Mouse (Mus musculus) stomach, embryonic 14.5 days (tissue): ENCODE measurements around the gene Ints13. TPM values are rescaled to one million over a fixed set of nuclear protein-coding genes. Genes with fewer than 3 reads are reported as not detected.

Experiments
- ATAC-seq: fragments of 200-750 bp; cut with Nextera tagmentation; 2 replicates; pipeline ENCODE4 v1.8.0; 2017; ENCODE audit warnings: low read depth, moderate TSS enrichment; ENCODE audit not compliant: insufficient number of reproducible peaks, insufficient read depth, low FRiP score
- H3K27ac ChIP-seq: fragments of 300-500 bp; sonication (generic); 2 replicates; pipeline ENCODE4 v1.5.1; 2014; ENCODE audit warnings: mild to moderate bottlenecking, low read length, moderate library complexity, mixed read lengths
- H3K27me3 ChIP-seq: fragments of 300-500 bp; sonication (generic); 2 replicates; pipeline ENCODE4 v1.6.1; 2014; ENCODE audit warnings: low read length, control low read depth, mixed read lengths; ENCODE audit not compliant: control insufficient read depth, insufficient read depth
- H3K36me3 ChIP-seq: fragments of 300-500 bp; sonication (generic); 2 replicates; pipeline ENCODE4 v1.6.1; 2014; ENCODE audit warnings: mild to moderate bottlenecking, control low read depth, low read length, moderate library complexity, mixed read lengths; ENCODE audit not compliant: control insufficient read depth, insufficient read depth
- H3K4me1 ChIP-seq: fragments of 300-500 bp; sonication (generic); 2 replicates; pipeline ENCODE4 v1.6.1; 2014; ENCODE audit warnings: low read length, control low read depth, mixed read lengths; ENCODE audit not compliant: control insufficient read depth, insufficient read depth
- H3K4me2 ChIP-seq: fragments of 300-500 bp; sonication (generic); replicated peaks from 2 replicates; pipeline ENCODE4 v1.6.1; 2014; ENCODE audit warnings: low read depth, low read length, control low read depth
- H3K4me3 ChIP-seq: fragments of 300-500 bp; sonication (generic); 2 replicates; pipeline ENCODE4 v1.5.1; 2014; ENCODE audit warnings: low read depth, low read length, control low read depth
- H3K9ac ChIP-seq: fragments of 300-500 bp; sonication (generic); replicated peaks from 2 replicates; pipeline ENCODE4 v1.6.1; 2014; ENCODE audit warnings: low read depth, mild to moderate bottlenecking, control low read depth, low read length, moderate library complexity, mixed read lengths
- H3K9me3 ChIP-seq: fragments of 300-500 bp; sonication (generic); 2 replicates; pipeline ENCODE4 v1.6.1; 2016; ENCODE audit warnings: low read depth, low read length, control low read depth; ENCODE audit not compliant: control insufficient read depth
- WGBS: fragments of 180-500 bp; shearing (Covaris S2); extraction: QIAGEN DNeasy Blood & Tissue Kit; methylation state at CpG from one replicate; pipeline ENCODE4 v1.1.7; 2014; 5-methylcytosine and 5-hydroxymethylcytosine counted together
- polyA plus RNA-seq: library from polyadenylated mRNA; unstranded; fragments of >200 nt; fragmentation: Nextera tagmentation; extraction: Ambion mirVana; gene quantifications from 2 replicates; pipeline ENCODE4 v1.2.1, GENCODE M21; 2014

Gene Ints13
- polyA plus RNA-seq = 58.0 and 58.6 TPM in 2 replicates

DNA sequence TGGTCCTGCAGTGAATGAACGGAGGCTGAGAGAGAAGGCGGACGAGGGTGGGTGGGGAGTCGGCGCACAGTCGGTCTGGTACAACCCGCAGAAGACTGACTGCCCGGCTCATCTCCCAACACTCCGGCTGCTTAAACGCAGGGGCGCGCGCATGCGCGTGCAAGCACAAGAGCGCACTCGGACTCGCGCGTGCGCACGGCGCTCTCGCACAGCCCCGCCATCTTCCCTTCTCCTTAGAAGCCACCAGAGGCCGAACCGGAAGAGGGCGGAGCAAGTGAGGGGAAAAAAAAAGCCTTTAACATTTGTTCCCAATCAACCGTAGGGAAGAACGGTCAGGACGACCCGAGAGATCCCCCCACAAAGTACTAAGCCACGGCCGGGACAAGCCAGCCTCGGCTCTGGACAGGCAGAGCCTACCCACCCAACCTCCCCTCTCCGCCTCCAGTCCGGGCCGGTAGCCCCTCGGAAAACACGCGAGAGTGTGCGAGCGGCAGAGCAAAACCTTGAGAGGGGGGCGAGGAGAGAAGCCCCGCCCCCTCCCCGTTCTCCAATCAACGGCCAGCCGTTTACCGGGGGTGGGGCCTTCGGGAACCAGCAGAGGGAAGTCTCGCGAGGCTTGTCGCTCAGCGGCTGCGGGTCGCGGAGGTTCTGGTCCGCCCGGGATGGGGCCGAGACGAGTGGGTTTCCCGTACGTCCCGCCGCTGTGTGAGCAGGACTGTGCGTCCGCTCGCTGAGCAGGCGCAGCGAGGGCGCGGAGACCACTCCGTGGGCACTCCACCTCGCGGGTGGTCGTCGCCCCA lies at the start of gene Ints13:
Ints13 (minus strand) TSS at position 526 of the 800 bp plus-strand sequence.
- H3K9me3 ChIP-seq = no peaks in the 10 kb centered on the region
- WGBS = under 1% methylated on average over 75 of the region's 77 CpGs
- no peaks in the 10 kb centered on the region for H3K27me3 ChIP-seq
- H3K36me3 ChIP-seq = peaks cover 4% of the 10 kb centered on the region; the same call in 1 of the 2 replicates
- peak within 1 kb of the TSS; percentile 82 for H3K4me3 ChIP-seq
- peak within 1 kb of the TSS; percentile 72 for H3K4me2 ChIP-seq
- peak within 1 kb of the TSS; percentile 96 for H3K27ac ChIP-seq
- ATAC-seq = peak; percentile 94
- H3K9ac ChIP-seq = peak within 1 kb of the TSS; percentile 87
- peaks cover 20% of the 10 kb centered on the region; the same call in 1 of the 2 replicates for H3K4me1 ChIP-seq

DNA sequence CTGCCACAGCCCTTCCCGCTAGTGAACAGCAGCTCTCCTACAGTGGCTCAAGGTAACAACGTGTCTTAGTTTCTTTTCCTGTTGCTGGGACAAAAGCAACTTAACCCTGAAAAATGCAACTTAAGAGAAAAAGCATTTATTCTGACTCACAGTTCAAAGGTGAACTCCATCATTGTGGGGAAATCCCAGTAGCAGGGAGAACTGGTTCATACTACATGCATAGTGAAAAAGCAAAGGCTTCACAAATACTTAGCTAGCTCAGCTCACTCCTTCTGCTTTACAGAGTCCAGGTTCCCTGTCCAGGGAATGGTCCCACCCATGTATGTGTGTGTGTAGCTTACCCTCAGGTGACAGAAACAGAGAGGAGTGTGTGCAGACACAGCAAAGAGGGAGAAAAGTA lies 39.0 kb upstream of the Ints13 start:
- whole genome bisulfite sequencing = 86% methylated on average over 2 of the region's 2 CpGs
- H3K4me3 ChIP-seq = no peak overlapping the region
- H3K27me3 ChIP-seq = no peaks in the 10 kb centered on the region
- H3K27ac ChIP-seq = no peak overlapping the region
- peaks cover 28% of the 10 kb centered on the region for H3K36me3 ChIP-seq
- no peak for ATAC-seq
- no peak overlapping the region for H3K9ac ChIP-seq
- no peaks in the 10 kb centered on the region for H3K9me3 ChIP-seq
- H3K4me1 ChIP-seq = no peaks in the 10 kb centered on the region
- H3K4me2 ChIP-seq = no peak overlapping the region

DNA sequence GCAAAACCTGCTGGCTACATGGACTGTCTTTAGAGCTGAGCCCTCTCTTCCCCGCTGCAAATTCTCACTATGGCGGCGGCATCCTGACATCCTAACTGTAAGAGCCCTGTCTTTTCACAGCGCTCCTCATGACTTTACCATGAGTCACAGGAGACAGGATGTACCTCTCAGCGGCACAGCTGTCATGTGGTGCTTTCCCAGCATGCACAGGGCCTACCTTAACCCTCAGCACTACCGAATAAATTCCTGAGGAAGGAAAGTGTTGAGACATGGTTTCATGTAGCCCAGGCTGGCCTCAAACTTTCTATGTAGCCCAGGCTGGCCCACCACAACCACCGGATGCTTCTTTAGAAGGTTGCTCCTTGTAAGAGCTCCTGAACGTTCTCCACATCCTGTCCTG lies 38.3 kb upstream of the Ints13 start:
- no peak for ATAC-seq
- Histone ChIP-seq H3K36me3 (peaks cover 28% of the 10 kb centered on the region), H3K27ac (no peak overlapping the region), H3K9ac (no peak overlapping the region), H3K4me3 (no peak overlapping the region), H3K27me3 (no peaks in the 10 kb centered on the region), H3K4me2 (no peak overlapping the region), H3K4me1 (no peaks in the 10 kb centered on the region), H3K9me3 (no peaks in the 10 kb centered on the region)
- 95% methylated on average over 8 of the region's 8 CpGs for WGBS

DNA sequence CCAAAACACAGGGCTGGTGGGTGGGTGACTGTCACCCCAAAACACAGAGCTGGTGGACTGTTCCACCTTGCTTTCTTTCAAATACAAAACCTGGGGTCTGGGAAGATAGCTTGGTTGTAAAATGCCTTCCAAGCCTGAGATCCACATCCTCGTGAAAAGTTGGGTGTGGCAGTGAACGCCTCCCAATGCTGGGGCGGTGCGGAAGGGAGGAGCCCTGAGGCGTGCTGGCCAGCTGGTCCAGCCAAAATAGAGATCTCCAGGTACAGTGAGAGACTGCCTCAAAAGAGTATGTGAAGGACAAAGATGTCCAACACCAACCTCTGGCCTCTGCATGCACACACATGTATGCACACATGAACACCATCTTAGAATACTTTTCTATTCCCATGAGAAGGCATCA lies 36.9 kb upstream of the Ints13 start:
- Histone ChIP-seq H3K4me3 (no peak overlapping the region), H3K27me3 (no peaks in the 10 kb centered on the region), H3K4me1 (no peaks in the 10 kb centered on the region), H3K4me2 (no peak overlapping the region), H3K9ac (no peak overlapping the region), H3K9me3 (no peaks in the 10 kb centered on the region), H3K27ac (no peak overlapping the region), H3K36me3 (peaks cover 24% of the 10 kb centered on the region)
- ATAC-seq = no peak
- 92% methylated on average over 5 of the region's 5 CpGs for WGBS

DNA sequence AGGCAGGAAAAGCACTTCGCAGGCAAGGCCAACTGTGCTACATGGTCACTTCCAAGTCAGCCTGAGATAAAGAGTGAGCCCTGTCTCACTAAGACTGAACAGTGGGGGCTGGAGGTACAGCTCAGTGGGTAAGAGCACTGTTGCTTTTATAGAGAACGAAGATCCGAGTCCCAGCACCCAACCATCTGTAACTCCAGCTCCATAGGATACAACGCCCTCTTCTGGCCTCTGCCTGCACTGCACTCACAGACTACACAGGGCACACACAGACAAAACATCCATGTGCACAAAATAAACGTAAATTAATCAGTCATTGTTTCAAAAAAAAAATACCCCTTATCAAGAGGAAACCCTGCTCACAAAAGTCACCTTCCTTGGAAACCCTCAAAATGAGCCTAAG lies 36.3 kb upstream of the Ints13 start:
- no peaks in the 10 kb centered on the region for H3K9me3 ChIP-seq
- H3K4me2 ChIP-seq = no peak overlapping the region
- H3K4me3 ChIP-seq = no peak overlapping the region
- no peaks in the 10 kb centered on the region for H3K27me3 ChIP-seq
- H3K4me1 ChIP-seq = no peaks in the 10 kb centered on the region
- no peak overlapping the region for H3K9ac ChIP-seq
- ATAC-seq = no peak
- no peak overlapping the region for H3K27ac ChIP-seq
- H3K36me3 ChIP-seq = peaks cover 24% of the 10 kb centered on the region
- WGBS = 94% methylated on average over 5 of the region's 5 CpGs

DNA sequence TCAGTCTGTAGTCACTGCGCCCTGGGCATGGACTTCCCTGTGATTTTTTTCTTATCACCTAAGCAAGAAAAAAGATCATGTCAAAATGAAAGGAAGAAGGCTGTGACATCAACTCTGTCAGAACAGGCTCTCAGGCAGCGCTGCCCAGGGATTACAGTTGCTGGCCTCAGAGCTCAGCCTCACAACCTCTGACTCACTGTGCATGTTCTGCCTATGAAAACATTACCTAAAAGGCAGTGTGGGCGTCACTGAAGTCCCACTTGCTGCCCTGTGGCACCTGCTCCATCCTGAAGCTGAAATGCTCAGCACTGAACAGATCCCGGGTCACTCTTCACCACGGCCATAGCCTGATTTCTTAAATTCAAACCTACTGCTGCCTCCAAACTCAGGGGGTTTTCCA lies 35.1 kb upstream of the Ints13 start:
- ATAC-seq = no peak
- H3K4me2 ChIP-seq = no peak overlapping the region
- no peak overlapping the region for H3K9ac ChIP-seq
- H3K4me3 ChIP-seq = no peak overlapping the region
- 89% methylated on average over 5 of the region's 5 CpGs for WGBS
- no peaks in the 10 kb centered on the region for H3K9me3 ChIP-seq
- peaks cover 21% of the 10 kb centered on the region for H3K36me3 ChIP-seq
- H3K4me1 ChIP-seq = no peaks in the 10 kb centered on the region
- H3K27ac ChIP-seq = no peak overlapping the region
- H3K27me3 ChIP-seq = no peaks in the 10 kb centered on the region

DNA sequence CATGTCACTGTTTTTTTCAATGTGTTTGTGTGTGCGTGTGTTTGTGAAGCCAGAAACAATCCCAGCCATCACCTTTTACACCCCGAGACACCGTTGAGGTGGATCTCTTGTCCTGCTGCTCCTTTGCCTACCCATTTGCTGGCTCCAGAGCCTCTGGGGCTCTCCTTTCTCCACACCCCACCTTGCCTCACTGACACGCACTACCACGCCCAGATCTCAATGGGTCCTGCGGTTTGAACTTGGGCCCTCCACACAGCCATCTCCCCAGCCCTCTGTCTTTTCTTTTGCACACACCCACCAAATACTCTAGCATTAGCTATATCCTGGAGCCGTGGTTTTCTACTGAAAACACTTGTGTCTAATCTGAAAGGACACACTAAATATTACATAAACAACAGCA lies 34.3 kb upstream of the Ints13 start:
- no peak overlapping the region for H3K27ac ChIP-seq
- no peak overlapping the region for H3K4me3 ChIP-seq
- no peaks in the 10 kb centered on the region for H3K27me3 ChIP-seq
- H3K4me1 ChIP-seq = no peaks in the 10 kb centered on the region
- peaks cover 15% of the 10 kb centered on the region for H3K36me3 ChIP-seq
- 0 out of 2 replicates have a peak, but pooled peaks have one; percentile 54 for ATAC-seq
- no peak overlapping the region for H3K4me2 ChIP-seq
- H3K9me3 ChIP-seq = no peaks in the 10 kb centered on the region
- H3K9ac ChIP-seq = no peak overlapping the region
- WGBS = 88% methylated on average over 7 of the region's 7 CpGs

DNA sequence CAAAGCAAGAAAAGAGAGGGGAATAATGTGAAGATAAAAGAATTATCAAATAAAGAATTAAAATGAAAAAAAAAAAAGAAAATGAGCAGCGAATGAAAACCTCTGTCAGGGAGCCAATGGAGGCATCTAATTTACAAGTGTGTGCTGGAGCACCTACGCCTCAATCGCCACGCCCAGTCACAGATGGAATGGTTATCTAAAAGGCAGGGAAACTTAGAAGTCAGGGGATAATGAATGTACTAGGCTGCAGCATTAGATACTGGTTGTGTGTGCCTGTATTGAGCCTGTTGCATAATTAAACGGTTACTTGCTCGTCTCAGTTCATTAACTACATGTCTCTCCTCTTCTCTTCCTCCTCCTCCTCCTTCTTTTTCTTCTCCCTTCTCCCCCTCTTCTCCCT lies 33.8 kb upstream of the Ints13 start:
- WGBS = 89% methylated on average over 6 of the region's 6 CpGs
- Histone ChIP-seq H3K9ac (no peak overlapping the region), H3K4me2 (no peak overlapping the region), H3K4me1 (no peaks in the 10 kb centered on the region), H3K27me3 (no peaks in the 10 kb centered on the region), H3K4me3 (no peak overlapping the region), H3K36me3 (peaks cover 14% of the 10 kb centered on the region), H3K9me3 (no peaks in the 10 kb centered on the region), H3K27ac (no peak overlapping the region)
- ATAC-seq = peak; percentile 75; the same call in 1 of the 2 replicates
